Mouse (Mus musculus): ENCODE measurements at regions not wholly inside any gene's neighbourhood (a gene's known extent, or its start where the extent isn't known, plus 50 kb on each side); places are given as distances from the start of the nearest gene placed in this dataset.

DNA sequence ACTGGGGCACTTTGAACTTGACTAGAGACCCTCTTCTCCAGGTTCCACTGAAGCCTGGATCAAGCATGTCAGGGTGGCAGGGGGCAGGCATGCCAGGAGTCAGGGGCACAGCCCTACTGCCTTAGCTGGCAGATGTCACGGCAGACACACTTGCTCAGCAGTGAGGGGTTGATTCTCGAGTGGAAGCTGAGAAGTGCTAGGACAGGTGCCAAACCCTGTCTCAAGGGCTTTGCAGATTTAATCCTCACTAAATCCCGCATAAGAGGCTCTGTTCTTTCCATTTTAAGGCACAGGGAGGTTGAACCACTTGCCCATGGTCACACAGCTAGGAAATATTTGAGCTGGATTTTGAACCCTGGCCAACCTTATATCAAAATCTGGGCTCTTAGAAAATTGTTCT is 223.5 kb upstream of the Mvb12b start:
- Histone ChIP-seq H3K27me3 (no peaks in the 10 kb centered on the region), H3K9ac (no peak overlapping the region), H3K9me3 (no peaks in the 10 kb centered on the region), H3K4me3 (no peak overlapping the region), H3K36me3 (no peaks in the 10 kb centered on the region), H3K27ac (replicated peaks) (no peak overlapping the region), H3K4me2 (no peak overlapping the region), H3K4me1 (replicated peaks) (peaks cover 31% of the 10 kb centered on the region)
- ATAC-seq (ENCODE audit: low read depth): no peak
- WGBS: 47% methylated on average over 3 of the region's 3 CpGs

DNA sequence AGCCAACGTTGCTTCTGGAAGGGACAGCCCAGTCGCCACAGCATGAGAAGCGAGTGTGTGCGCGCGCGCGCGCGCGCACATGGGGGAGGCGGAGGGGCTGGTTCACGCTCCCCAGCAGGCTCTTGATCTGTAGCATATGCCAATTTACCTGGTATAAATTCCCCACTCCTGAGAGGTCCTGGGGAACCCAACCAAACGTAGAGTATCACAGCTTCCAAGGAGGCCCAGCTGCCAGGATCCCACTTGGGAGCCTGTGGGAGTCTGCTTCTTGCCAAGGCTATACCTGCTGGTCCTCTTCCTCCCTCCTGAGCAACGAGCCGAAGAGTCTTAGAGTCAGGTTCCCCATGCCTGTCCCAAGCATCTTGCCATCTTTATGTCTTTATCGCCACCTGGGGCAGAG is 222.8 kb upstream of the Mvb12b start:
- no peaks in the 10 kb centered on the region for H3K27me3 ChIP-seq
- no peak for ATAC-seq (ENCODE audit: low read depth)
- no peak overlapping the region for H3K27ac ChIP-seq (replicated peaks)
- WGBS: 81% methylated on average over 17 of the region's 17 CpGs
- H3K4me2 ChIP-seq: no peak overlapping the region
- no peak overlapping the region for H3K4me3 ChIP-seq
- H3K36me3 ChIP-seq: no peaks in the 10 kb centered on the region
- H3K9ac ChIP-seq: no peak overlapping the region
- no peaks in the 10 kb centered on the region for H3K9me3 ChIP-seq
- H3K4me1 ChIP-seq (replicated peaks): peaks cover 38% of the 10 kb centered on the region

DNA sequence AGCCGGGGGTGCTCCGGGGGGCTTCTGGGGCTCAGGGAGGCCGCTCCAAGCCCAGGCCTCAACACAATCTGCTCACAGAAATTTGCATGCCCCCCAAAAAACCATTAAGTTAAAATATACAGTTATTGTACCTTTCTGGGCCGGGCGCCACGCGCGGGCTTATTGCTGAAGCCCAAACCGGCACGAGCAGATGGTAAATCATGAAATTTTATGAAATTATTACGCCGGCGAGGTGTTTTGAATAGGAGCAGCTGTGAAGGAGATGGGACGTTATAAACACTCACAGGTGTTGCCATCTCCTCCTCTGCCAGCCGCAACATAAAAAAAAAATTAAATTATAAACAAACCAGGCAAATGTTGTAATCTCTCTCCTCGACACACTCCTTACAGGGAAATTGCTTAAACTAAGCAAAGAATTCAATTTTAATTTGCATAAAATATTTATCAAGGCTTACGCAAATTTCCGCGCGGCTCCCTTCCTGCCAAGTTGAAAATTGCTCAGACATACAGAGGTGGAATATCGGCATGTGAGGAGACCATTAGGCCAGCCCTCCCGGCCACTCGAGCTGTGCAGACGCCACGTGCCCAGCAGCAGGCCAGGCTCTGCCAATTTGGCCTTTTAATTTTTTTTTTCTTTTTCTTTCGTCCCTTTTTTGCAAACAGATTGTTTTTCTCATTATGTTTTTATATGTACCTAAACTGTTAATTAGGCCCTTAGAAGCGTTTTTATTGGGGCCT is 220.0 kb upstream of the Mvb12b start:
- Histone ChIP-seq H3K4me3 (no peak overlapping the region), H3K36me3 (no peaks in the 10 kb centered on the region), H3K9me3 (no peaks in the 10 kb centered on the region), H3K9ac (peak overlapping the region; percentile 51; the same call in 1 of the 2 replicates), H3K27ac (replicated peaks) (peak overlapping the region; percentile 93), H3K4me2 (peak overlapping the region; percentile 47), H3K27me3 (no peaks in the 10 kb centered on the region), H3K4me1 (replicated peaks) (peaks cover 46% of the 10 kb centered on the region)
- peak; percentile 45 for ATAC-seq (ENCODE audit: low read depth)
- WGBS: 29% methylated on average over 27 of the region's 27 CpGs

DNA sequence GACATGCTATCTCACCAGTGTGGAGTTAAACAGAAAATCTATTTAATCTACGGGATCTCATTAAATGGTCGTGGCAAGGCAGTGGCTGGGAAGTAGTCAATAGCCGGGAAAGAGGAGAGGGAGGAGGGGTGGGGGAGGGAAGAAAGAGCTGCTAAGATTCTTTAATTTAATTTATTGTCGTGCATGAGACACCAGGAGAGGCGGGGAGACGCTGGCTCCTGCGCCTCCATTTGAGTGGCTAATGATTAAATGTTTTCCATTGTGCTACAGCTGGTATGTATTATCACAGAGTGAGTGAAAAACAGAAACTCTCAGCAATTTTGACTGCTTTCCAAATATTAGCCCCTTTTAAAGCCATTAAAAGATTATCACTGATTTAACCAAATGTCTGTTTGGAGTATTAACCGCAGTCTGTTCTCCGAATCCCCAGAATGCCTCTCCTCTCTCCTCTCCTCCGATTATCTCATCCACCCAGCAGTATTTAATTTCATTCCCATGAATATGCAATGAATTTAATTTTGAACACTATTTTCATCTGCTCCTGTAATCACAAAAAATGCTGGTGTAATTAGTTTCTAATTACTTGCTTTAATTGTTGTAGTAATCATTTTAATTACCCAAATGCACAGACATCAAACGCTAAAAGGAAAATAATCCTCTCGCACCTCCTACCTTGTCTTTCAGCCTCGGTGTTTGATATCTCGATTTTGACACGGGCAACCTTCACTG is 219.3 kb upstream of the Mvb12b start:
- Histone ChIP-seq H3K9me3 (no peaks in the 10 kb centered on the region), H3K27me3 (no peaks in the 10 kb centered on the region), H3K4me2 (peak overlapping the region; percentile 47), H3K9ac (peak overlapping the region; percentile 59), H3K36me3 (no peaks in the 10 kb centered on the region), H3K4me1 (replicated peaks) (peaks cover 46% of the 10 kb centered on the region), H3K4me3 (peak overlapping the region; percentile 14; the same call in 1 of the 2 replicates), H3K27ac (replicated peaks) (peak overlapping the region; percentile 93)
- peak; percentile 71 for ATAC-seq (ENCODE audit: low read depth)
- 12% methylated on average over 15 of the region's 15 CpGs for WGBS

DNA sequence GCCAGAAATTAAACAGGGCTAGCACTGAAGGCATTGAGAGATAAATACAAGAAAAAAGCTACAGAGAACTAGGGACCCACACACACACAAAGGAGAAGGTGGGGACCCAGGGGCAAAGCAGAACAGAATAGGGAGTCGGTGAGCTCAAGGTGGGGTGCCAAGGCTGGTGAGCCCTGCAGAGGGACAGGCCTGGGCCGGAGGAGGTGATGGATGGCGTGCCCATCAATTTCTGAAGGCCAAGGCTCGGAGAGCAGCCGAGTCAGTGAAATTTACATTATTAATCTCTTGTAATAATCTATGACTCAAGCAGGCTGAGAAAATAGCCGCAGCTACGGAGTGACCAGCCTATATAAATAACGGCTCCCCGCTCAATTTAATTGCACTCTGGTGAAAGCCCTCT is 218.5 kb upstream of the Mvb12b start:
- Histone ChIP-seq H3K4me3 (peak overlapping the region; percentile 14; the same call in 1 of the 2 replicates), H3K4me2 (peak overlapping the region; percentile 47), H3K4me1 (replicated peaks) (peaks cover 46% of the 10 kb centered on the region), H3K9ac (peak overlapping the region; percentile 59), H3K27me3 (no peaks in the 10 kb centered on the region), H3K9me3 (no peaks in the 10 kb centered on the region), H3K27ac (replicated peaks) (peak overlapping the region; percentile 93), H3K36me3 (no peaks in the 10 kb centered on the region)
- peak; percentile 19; the same call in 1 of the 2 replicates for ATAC-seq (ENCODE audit: low read depth)
- 15% methylated on average over 9 of the region's 9 CpGs for WGBS

DNA sequence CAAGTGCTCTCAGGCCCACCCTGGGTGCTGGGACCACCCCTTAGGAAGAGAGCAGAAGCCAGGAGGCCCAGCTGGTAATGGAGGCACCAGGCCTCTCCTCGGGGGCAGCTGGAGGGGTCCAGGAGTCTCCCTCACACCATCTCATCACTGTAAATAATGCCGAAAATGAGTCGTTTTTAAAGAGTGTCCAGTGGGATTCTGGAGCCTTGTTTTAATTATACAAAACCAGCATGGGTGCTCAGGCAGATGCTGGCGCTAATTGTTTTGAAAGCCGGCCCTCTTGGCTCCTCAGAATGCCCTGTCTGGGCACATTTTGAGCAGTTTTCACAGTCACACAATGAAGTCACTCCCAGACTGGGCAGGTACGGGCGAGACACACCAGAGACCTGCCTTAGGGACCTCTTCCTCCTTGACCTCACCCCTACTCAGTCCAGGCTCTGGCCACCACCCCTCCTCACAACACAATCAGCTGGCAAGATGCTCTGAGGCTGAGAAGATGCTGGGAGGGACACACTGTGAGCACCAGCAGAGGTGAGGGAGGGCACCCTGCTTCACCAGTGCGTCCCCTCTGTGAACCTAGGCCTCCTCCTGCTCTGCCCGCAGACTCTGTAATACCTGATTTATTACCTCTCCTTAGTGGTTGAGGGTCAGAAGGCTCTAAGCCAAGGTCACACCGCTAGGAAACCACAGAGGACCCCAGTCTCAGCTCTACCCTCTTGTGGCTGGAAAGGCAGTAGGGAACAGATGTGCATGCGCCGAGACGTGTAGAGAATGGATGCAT is 217.7 kb upstream of the Mvb12b start:
- 20% methylated on average over 13 of the region's 13 CpGs for WGBS
- Histone ChIP-seq H3K27ac (replicated peaks) (peak overlapping the region; percentile 93), H3K9ac (peak overlapping the region; percentile 59), H3K4me1 (replicated peaks) (peaks cover 40% of the 10 kb centered on the region), H3K9me3 (no peaks in the 10 kb centered on the region), H3K27me3 (no peaks in the 10 kb centered on the region), H3K36me3 (no peaks in the 10 kb centered on the region), H3K4me3 (no peak overlapping the region), H3K4me2 (peak overlapping the region; percentile 47)
- ATAC-seq (ENCODE audit: low read depth): no peak

DNA sequence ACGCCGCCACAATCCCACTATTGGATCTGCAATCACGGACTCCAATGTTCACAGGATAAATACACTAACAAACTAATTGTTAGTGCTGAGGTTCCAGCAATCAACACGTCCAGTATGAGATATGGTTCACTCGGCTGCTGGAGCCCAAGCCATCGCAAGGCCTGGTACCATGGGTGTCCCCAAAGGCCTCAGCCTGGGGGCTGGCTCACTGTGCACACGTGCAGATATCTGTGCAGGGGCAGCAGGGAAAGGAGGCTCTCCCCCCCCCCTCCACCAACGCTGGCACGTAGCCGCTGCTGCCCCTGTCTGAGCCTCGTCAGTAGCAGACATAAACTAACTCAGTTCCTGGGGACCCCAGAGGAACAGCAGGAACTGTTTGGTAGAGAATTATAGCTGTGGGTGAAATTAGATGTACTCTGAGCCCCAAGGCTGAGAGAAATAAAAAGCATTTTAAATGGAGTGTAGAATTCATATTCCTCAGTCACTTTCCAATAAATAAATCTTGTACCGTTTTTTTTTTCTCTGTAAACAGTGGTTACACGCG is 210.3 kb upstream of the Mvb12b start:
- H3K27me3 ChIP-seq: no peaks in the 10 kb centered on the region
- peaks cover 30% of the 10 kb centered on the region for H3K4me1 ChIP-seq (replicated peaks)
- peak; percentile 68 for ATAC-seq (ENCODE audit: low read depth)
- H3K9me3 ChIP-seq: no peaks in the 10 kb centered on the region
- WGBS: 37% methylated on average over 14 of the region's 14 CpGs
- peak overlapping the region; percentile 81 for H3K27ac ChIP-seq (replicated peaks)
- no peak overlapping the region for H3K4me3 ChIP-seq
- no peak overlapping the region for H3K9ac ChIP-seq
- no peak overlapping the region for H3K4me2 ChIP-seq
- no peaks in the 10 kb centered on the region for H3K36me3 ChIP-seq

DNA sequence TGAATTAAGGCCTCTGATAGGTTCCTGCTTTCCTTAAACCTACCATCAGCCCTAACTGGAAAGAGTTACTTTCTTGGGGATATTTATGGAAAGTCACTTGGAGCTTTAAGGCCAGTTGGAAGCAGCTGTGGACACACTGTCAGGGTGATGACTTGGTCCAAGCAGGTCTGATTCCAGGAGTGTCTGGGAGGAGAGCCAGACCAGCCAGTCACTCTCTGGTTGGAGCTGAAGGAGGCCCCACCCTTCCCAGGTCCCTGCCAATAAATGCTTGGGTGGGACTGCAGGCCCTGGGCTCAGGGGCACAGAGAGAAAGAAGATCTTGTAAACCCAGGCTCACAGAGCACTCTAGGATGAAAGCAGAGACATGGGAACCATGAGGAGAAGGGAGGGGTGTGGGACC is 208.8 kb upstream of the Mvb12b start:
- Histone ChIP-seq H3K27ac (replicated peaks) (peak overlapping the region; percentile 81; the same call in 1 of the 2 replicates), H3K9ac (no peak overlapping the region), H3K36me3 (no peaks in the 10 kb centered on the region), H3K4me1 (replicated peaks) (peaks cover 42% of the 10 kb centered on the region), H3K27me3 (no peaks in the 10 kb centered on the region), H3K9me3 (no peaks in the 10 kb centered on the region), H3K4me2 (no peak overlapping the region), H3K4me3 (no peak overlapping the region)
- no peak for ATAC-seq (ENCODE audit: low read depth)

DNA sequence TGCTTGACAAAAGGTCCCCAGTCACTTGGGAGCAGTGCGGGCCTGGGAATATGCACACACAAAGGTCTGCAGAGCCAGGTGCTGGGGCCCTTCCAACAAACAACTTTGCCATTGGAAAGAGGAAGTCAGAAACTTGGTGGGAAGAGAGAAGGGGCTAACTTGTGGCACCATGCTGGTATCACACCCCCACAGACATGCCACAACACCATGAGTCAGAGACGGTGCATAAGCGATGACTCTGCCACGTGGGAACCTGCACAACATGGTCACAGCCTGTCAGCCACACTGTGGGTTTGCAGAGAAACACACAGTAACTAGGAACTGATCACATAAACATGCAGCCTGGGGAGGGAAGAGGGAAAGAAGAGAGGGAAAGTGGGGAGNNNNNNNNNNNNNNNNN is 201.1 kb upstream of the Mvb12b start:
- no peak for ATAC-seq (ENCODE audit: low read depth)
- peaks cover 43% of the 10 kb centered on the region for H3K4me1 ChIP-seq (replicated peaks)
- WGBS: 48% methylated on average over 4 of the region's 4 CpGs
- no peak overlapping the region for H3K4me2 ChIP-seq
- no peak overlapping the region for H3K9ac ChIP-seq
- H3K9me3 ChIP-seq: no peaks in the 10 kb centered on the region
- no peaks in the 10 kb centered on the region for H3K27me3 ChIP-seq
- no peaks in the 10 kb centered on the region for H3K36me3 ChIP-seq
- peak overlapping the region; percentile 70 for H3K27ac ChIP-seq (replicated peaks)
- H3K4me3 ChIP-seq: no peak overlapping the region

DNA sequence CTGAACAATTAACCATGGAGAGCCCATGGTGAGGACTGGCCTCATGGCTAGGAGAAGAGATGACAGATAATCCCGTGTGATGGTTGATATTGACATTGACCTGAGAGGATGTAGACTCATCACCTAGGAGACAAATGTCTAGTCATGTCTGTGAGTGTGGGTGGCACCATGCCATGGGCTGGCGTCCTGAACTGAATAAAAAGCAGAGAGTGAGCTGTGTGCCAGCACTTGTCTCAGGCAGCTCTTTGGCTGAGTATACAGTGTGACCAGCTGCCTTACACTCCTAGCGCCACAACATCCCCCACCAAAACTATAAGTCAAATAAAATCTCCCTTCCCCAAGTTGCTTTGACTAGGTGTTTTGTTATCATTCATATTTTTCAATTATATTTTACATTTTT is 198.4 kb upstream of the Mvb12b start:
- H3K27me3 ChIP-seq: no peaks in the 10 kb centered on the region
- WGBS: 65% methylated on average over 3 of the region's 3 CpGs
- peaks cover 32% of the 10 kb centered on the region for H3K4me1 ChIP-seq (replicated peaks)
- no peak overlapping the region for H3K4me3 ChIP-seq
- peaks cover 4% of the 10 kb centered on the region; the same call in 1 of the 2 replicates for H3K9me3 ChIP-seq
- H3K9ac ChIP-seq: no peak overlapping the region
- no peak overlapping the region for H3K27ac ChIP-seq (replicated peaks)
- H3K4me2 ChIP-seq: no peak overlapping the region
- no peaks in the 10 kb centered on the region for H3K36me3 ChIP-seq
- peak; percentile 64; the same call in 1 of the 2 replicates for ATAC-seq (ENCODE audit: low read depth)

DNA sequence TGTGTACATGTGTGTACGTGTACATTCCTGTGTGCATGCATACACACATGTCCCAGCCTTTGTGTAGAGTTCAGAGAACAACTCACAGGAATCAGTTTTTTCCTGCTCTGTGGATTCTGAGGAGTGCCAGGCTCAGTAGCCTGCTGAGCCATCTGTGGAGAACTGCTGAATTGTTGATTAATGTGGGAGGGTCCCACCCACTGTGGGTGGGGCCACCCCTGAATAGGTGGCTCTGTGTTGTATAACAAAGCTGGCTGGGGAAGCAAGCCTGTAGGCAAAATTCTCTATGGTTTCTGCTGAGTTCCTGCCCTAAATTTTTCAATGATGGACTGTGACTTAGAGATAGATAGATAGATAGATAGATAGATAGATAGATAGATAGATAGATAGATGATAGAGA is 196.8 kb upstream of the Mvb12b start:
- Histone ChIP-seq H3K4me3 (no peak overlapping the region), H3K4me1 (replicated peaks) (peaks cover 40% of the 10 kb centered on the region), H3K27ac (replicated peaks) (no peak overlapping the region), H3K9me3 (peaks cover 7% of the 10 kb centered on the region; the same call in 1 of the 2 replicates), H3K4me2 (no peak overlapping the region), H3K36me3 (no peaks in the 10 kb centered on the region), H3K27me3 (no peaks in the 10 kb centered on the region), H3K9ac (no peak overlapping the region)
- ATAC-seq (ENCODE audit: low read depth): 0 out of 2 replicates have a peak, but pooled peaks have one; percentile 44
- WGBS: 52% methylated on average over 1 of the region's 1 CpGs

DNA sequence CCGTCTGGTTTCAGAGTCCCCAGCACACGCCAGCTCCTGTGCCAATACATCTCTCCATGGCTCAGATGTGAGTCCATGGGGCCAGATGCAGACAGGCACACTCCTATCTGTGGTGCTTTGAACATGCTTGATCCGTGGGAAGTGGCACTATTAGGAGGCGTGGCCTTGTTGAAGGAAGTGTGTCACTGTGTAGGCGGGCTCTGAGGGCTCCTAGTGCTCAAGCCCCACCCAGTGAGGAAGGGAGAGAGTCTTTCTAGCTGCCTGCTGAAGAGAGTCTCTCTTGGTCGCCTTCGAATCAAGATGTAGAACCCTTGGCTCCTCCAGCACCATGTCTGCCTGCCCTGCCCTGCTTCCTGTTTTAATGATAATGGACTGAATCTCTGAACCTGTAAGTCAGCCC is 194.7 kb upstream of the Mvb12b start:
- Histone ChIP-seq H3K4me3 (no peak overlapping the region), H3K4me1 (replicated peaks) (peaks cover 48% of the 10 kb centered on the region), H3K4me2 (no peak overlapping the region), H3K36me3 (no peaks in the 10 kb centered on the region), H3K9me3 (peaks cover 7% of the 10 kb centered on the region; the same call in 1 of the 2 replicates), H3K27ac (replicated peaks) (no peak overlapping the region), H3K9ac (no peak overlapping the region), H3K27me3 (no peaks in the 10 kb centered on the region)
- WGBS: 89% methylated on average over 7 of the region's 7 CpGs
- no peak for ATAC-seq (ENCODE audit: low read depth)
